Mouse (Mus musculus) MEL (cell line): ENCODE results near the gene Grid1. TPM values are rescaled to one million over a fixed set of nuclear protein-coding genes. Genes with fewer than 3 reads are reported as not detected.
A peak's percentile ranks its signal among the peaks of the same experiment; 100 is the strongest.

ENCODE experiments used
- DNase-seq: peaks from one replicate; pipeline ENCODE4 v3.0.0; 2011; ENCODE audit warnings: low read depth, low spot score
- H3K27ac ChIP-seq: 2 replicates; pipeline ENCODE4 v1.5.1; 2012; ENCODE audit warnings: low read depth, mild to moderate bottlenecking, control low read depth, low read length, moderate library complexity; ENCODE audit not compliant: control insufficient read depth
- H3K27me3 ChIP-seq, 2 experiments: fragments of 150-350 bp in 1 of 2; sonication (generic) in 1 of 2; 2 replicates each; pipeline ENCODE4 v1.6.1; 2012; ENCODE audit warnings: low read length in 2 of 2, mild to moderate bottlenecking in 2 of 2, improper control_type of control experiment in 1 of 2, moderate library complexity in 1 of 2; ENCODE audit not compliant: insufficient read depth in 2 of 2, control insufficient read depth in 1 of 2
- H3K36me3 ChIP-seq, 2 experiments: 2 replicates each; pipeline ENCODE4 v1.6.1; 2012 to 2014; ENCODE audit warnings: low read length in 2 of 2, improper control_type of control experiment in 1 of 2, inconsistent platforms in 1 of 2, mild to moderate bottlenecking in 1 of 2; ENCODE audit not compliant: insufficient read depth in 2 of 2, control insufficient read depth in 1 of 2
- H3K4me1 ChIP-seq, 2 experiments: fragments of 150-350 bp in 1 of 2; sonication (generic) in 1 of 2; 2 replicates each; pipeline ENCODE4 v1.6.1; 2012; ENCODE audit warnings: low read length in 2 of 2, improper control_type of control experiment in 1 of 2, mild to moderate bottlenecking in 1 of 2; ENCODE audit not compliant: insufficient read depth in 2 of 2, control insufficient read depth in 1 of 2
- H3K4me3 ChIP-seq, 2 experiments: fragments of 150-350 bp in 1 of 2; sonication (generic) in 1 of 2; 2 replicates each; pipeline ENCODE4 v1.5.1; 2012; ENCODE audit warnings: low read depth in 2 of 2, low read length in 2 of 2, mild to moderate bottlenecking in 2 of 2, moderate library complexity in 2 of 2, control low read depth in 1 of 2, improper control_type of control experiment in 1 of 2; ENCODE audit not compliant: control insufficient read depth in 1 of 2, insufficient read depth in 1 of 2
- H3K79me2 ChIP-seq: 2 replicates; pipeline ENCODE4 v1.6.1; 2012; ENCODE audit warnings: mild to moderate bottlenecking, low read length, moderate library complexity; ENCODE audit not compliant: control insufficient read depth, poor library complexity, insufficient read depth
- H3K9ac ChIP-seq: 2 replicates; pipeline ENCODE4 v1.6.1; 2012; ENCODE audit warnings: low read depth, mild to moderate bottlenecking, control low read depth, low read length, moderate library complexity; ENCODE audit not compliant: control insufficient read depth, poor library complexity, severe bottlenecking
- H3K9me3 ChIP-seq: fragments of 150-350 bp; sonication (generic); replicated peaks from 2 replicates; pipeline ENCODE4 v1.6.1; 2012; ENCODE audit warnings: mild to moderate bottlenecking, low read length, improper control_type of control experiment, moderate library complexity; ENCODE audit not compliant: insufficient read depth
- CHD2 ChIP-seq: IDR thresholded peaks from 2 replicates; pipeline ENCODE4 v1.6.1; 2011; ENCODE audit warnings: low read length, improper control_type of control experiment
- CTCF ChIP-seq, 3 experiments: IDR thresholded peaks in 2 of 3; conservative IDR thresholded peaks in 1 of 3; 2 replicates each; pipeline ENCODE4 v1.5.1; 2011 to 2012; ENCODE audit warnings: low read length in 3 of 3, low read depth in 2 of 3, mild to moderate bottlenecking in 2 of 3, improper control_type of control experiment in 1 of 3, inconsistent platforms in 1 of 3, mixed read lengths in 1 of 3, moderate library complexity in 1 of 3; ENCODE audit not compliant: control insufficient read depth in 1 of 3, insufficient read depth in 1 of 3, poor library complexity in 1 of 3, severe bottlenecking in 1 of 3
- EP300 ChIP-seq, 2 experiments: IDR thresholded peaks; 2 replicates each; pipeline ENCODE4 v1.6.1; 2011; ENCODE audit warnings: improper control_type of control experiment in 2 of 2, low read length in 2 of 2, low read depth in 1 of 2, mild to moderate bottlenecking in 1 of 2
- GABPA ChIP-seq: IDR thresholded peaks from 2 replicates; pipeline ENCODE4 v1.6.1; 2012; ENCODE audit warnings: low read depth, mild to moderate bottlenecking, inconsistent platforms, low read length, improper control_type of control experiment, moderate library complexity
- HCFC1 ChIP-seq: IDR thresholded peaks from 2 replicates; pipeline ENCODE4 v1.6.1; 2012; ENCODE audit warnings: low read depth, mild to moderate bottlenecking, inconsistent platforms, low read length, improper control_type of control experiment, moderate library complexity
- JUND ChIP-seq: IDR thresholded peaks from 2 replicates; pipeline ENCODE4 v1.6.1; 2011; ENCODE audit warnings: low read depth, mild to moderate bottlenecking, improper control_type of control experiment, low read length
- KAT2A ChIP-seq: conservative IDR thresholded peaks from 2 replicates; pipeline ENCODE4 v1.6.1; 2012; ENCODE audit warnings: low read depth, low read length, improper control_type of control experiment, inconsistent platforms
- MEF2A ChIP-seq: IDR thresholded peaks from 2 replicates; pipeline ENCODE4 v1.6.1; 2014; ENCODE audit warnings: low read depth, mild to moderate bottlenecking, inconsistent platforms, low read length, improper control_type of control experiment; ENCODE audit not compliant: poor library complexity, insufficient replicate concordance, severe bottlenecking; ENCODE audit errors: extremely low read depth
- MXI1 ChIP-seq: IDR thresholded peaks from 2 replicates; pipeline ENCODE4 v1.6.1; 2011; ENCODE audit warnings: mild to moderate bottlenecking, low read depth, low read length, improper control_type of control experiment
- MYB ChIP-seq: IDR thresholded peaks from 2 replicates; pipeline ENCODE4 v1.6.1; 2011; ENCODE audit warnings: mild to moderate bottlenecking, low read depth, low read length, improper control_type of control experiment
- NELFE ChIP-seq: IDR thresholded peaks from 2 replicates; pipeline ENCODE4 v1.6.1; 2011; ENCODE audit warnings: low read depth, low read length, improper control_type of control experiment
- POLR2AphosphoS2 ChIP-seq: IDR thresholded peaks from 2 replicates; pipeline ENCODE4 v1.6.1; 2011; ENCODE audit warnings: low read length, improper control_type of control experiment
- SMC3 ChIP-seq: IDR thresholded peaks from 2 replicates; pipeline ENCODE4 v1.6.1; 2011; ENCODE audit warnings: low read depth, low read length, improper control_type of control experiment
- TCF12 ChIP-seq: IDR thresholded peaks from 2 replicates; pipeline ENCODE4 v1.6.1; 2014; ENCODE audit warnings: low read depth, mild to moderate bottlenecking, inconsistent platforms, low read length, improper control_type of control experiment, moderate library complexity
- ZC3H11A ChIP-seq: IDR thresholded peaks from 2 replicates; pipeline ENCODE4 v1.6.1; 2012; ENCODE audit warnings: low read depth, mild to moderate bottlenecking, inconsistent platforms, low read length, improper control_type of control experiment
- ZKSCAN1 ChIP-seq: IDR thresholded peaks from 2 replicates; pipeline ENCODE4 v1.6.1; 2012; ENCODE audit warnings: low read depth, mild to moderate bottlenecking, inconsistent platforms, low read length, improper control_type of control experiment, moderate library complexity
- polyA plus RNA-seq, 2 experiments: library from polyadenylated mRNA; stranded (reverse) in 1 of 2; unstranded in 1 of 2; fragments of >175 nt in 1 of 2; fragments of >200 nt in 1 of 2; gene quantifications; 2 replicates each; pipeline versions ENCODE4 v1.2.1 to v1.2.4; 2012; ENCODE audit warnings: low replicate concordance in 2 of 2, low read depth in 1 of 2; ENCODE audit not compliant: insufficient read length in 2 of 2, insufficient read depth in 1 of 2, missing spikeins in 1 of 2
- total RNA-seq: library from RNA; depleted of rRNA; stranded (reverse); fragments of 300-350 nt; gene quantifications from 2 replicates; pipeline ENCODE4 v1.2.3, GENCODE M21; 2012

Grid1 gene
- total and polyA plus RNA-seq, 3 experiments = not detected

GRCm38 (mm10) chr14:35009074-35009473 is 189.2 kb downstream of the Grid1 start:
- no peaks in the 10 kb centered on the region for H3K9me3 ChIP-seq
- no peak overlapping the region for H3K9ac ChIP-seq
- no peak overlapping the region for H3K27ac ChIP-seq
- no peak for DNase-seq
- no peaks in the 10 kb centered on the region for H3K27me3 ChIP-seq
- H3K4me3 ChIP-seq = no peak overlapping the region
- no peaks in the 10 kb centered on the region for H3K79me2 ChIP-seq
- TF ChIP-seq JUND = no peak
- no peak for TF ChIP-seq KAT2A
- no peak for TF ChIP-seq MEF2A
- TF ChIP-seq NELFE = no peak
- TF ChIP-seq HCFC1 = no peak
- no peak for TF ChIP-seq CHD2
- TF ChIP-seq CTCF (IDR thresholded peaks at IDR 0.05 in 2 of 3, conservative IDR thresholded peaks at IDR 0.05 in 1 of 3; ENCODE audit: control insufficient read depth in 1 of 3, insufficient read depth in 1 of 3, low read depth in 2 of 3, low read length in 3 of 3, poor library complexity in 1 of 3, severe bottlenecking in 1 of 3) = no peak
- TF ChIP-seq SMC3 = no peak
- no peak for TF ChIP-seq POLR2AphosphoS2
- TF ChIP-seq EP300 (IDR thresholded peaks at IDR 0.05; ENCODE audit: low read depth in 1 of 2, low read length in 2 of 2) = no peak
- no peak for TF ChIP-seq TCF12
- no peak for TF ChIP-seq MXI1
- TF ChIP-seq ZKSCAN1 = no peak
- no peak for TF ChIP-seq ZC3H11A
- TF ChIP-seq MYB = no peak
- no peak for TF ChIP-seq GABPA
- no peaks in the 10 kb centered on the region for H3K4me1 ChIP-seq
- no peaks in the 10 kb centered on the region for H3K36me3 ChIP-seq

GRCm38 (mm10) chr14:35026686-35027085 is 206.8 kb downstream of the Grid1 start:
- H3K4me1 ChIP-seq = no peaks in the 10 kb centered on the region
- no peak overlapping the region for H3K9ac ChIP-seq
- H3K4me3 ChIP-seq = no peak overlapping the region

More at GRCm38 (mm10) chr14:35026686-35027085, 206.8 kb downstream of the Grid1 start:
- TF ChIP-seq CTCF (IDR thresholded peaks at IDR 0.05 in 2 of 3, conservative IDR thresholded peaks at IDR 0.05 in 1 of 3; ENCODE audit: control insufficient read depth in 1 of 3, insufficient read depth in 1 of 3, low read depth in 2 of 3, low read length in 3 of 3, poor library complexity in 1 of 3, severe bottlenecking in 1 of 3) (peak in 1 of 3 experiments; percentile 20; a peak in 1 of 6 replicates), SMC3 (no peak)
- H3K36me3 ChIP-seq = no peaks in the 10 kb centered on the region
- no peak for DNase-seq
- no peaks in the 10 kb centered on the region for H3K9me3 ChIP-seq
- no peak overlapping the region for H3K27ac ChIP-seq
- H3K79me2 ChIP-seq = no peaks in the 10 kb centered on the region
- no peaks in the 10 kb centered on the region for H3K27me3 ChIP-seq
